Mouse (Mus musculus) ovary, postnatal 10 days (tissue): ENCODE results near the gene Ccl24.
"Not testable (repeated sequence)": the region's sequence is repeated elsewhere in the genome, so short reads cannot be mapped to it uniquely, and the experiment has no call there.

Experiments used
- DNase-seq: peaks from one replicate; pipeline ENCODE4 v3.0.0; 2022; ENCODE audit warnings: low spot score

Gene Ccl24

DNA sequence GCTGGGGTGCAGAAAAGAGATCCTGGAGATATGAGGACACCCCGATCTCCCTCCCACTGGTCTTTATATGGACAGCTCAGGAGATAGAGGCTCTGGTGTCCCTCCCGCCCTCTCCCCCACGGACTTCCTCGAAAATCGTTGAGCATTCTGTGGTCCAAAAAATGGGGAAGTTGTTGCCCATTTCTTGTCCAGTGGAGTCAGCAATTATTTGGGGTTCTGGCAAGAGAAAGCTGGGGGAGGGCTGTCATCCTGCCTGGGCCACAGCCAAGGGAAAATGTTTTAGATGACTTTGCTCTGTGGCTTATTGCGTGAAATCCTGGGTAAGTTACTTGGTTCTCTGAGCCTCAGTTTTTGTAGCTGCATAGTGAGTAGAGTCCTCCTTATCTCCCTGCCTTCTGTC is at the start of gene Ccl24:
Gene Ccl24 (minus strand): TSS at position 44 of the 400 bp plus-strand sequence.
- no peak for DNase-seq

DNA sequence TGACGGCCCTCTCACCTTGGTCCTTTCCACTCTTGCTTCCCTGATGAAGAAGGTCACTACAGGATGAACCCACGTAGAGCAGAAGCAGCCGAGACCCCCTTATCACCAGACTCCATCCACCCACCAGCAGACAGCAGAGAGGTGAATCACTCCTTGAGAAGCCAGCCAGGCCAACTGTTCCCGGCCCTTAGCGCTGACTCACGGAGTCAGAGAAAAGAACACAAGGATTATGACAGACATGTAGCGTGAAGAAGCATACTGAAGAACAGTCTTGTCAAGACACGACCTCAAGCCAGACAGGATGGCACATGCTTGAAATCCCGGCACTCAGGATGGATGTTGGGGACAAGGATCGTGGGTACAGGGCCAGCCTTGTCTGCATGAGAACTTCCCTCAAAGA is 48.9 kb upstream of the Ccl24 start:
- no peak for DNase-seq

DNA sequence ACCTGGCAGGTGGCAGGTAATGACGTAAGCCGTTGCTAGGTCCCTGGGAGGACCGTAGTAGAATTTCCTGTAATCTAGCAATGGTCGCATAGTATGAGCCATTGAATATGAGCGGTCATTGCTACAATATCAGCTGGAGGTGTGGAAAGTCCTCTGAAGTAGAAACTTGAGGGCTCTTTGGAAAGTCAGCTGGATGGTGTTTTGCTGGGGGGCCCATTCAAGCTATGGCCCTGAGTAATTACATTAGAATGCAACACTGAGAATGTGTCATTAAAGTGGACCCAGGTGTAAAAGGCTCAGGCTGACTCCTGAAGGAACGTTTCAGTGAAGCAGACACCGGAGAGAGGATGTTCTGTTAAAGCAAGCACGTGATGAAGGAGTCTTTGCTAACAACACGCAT is 47.7 kb upstream of the Ccl24 start:
- DNase-seq = no peak

DNA sequence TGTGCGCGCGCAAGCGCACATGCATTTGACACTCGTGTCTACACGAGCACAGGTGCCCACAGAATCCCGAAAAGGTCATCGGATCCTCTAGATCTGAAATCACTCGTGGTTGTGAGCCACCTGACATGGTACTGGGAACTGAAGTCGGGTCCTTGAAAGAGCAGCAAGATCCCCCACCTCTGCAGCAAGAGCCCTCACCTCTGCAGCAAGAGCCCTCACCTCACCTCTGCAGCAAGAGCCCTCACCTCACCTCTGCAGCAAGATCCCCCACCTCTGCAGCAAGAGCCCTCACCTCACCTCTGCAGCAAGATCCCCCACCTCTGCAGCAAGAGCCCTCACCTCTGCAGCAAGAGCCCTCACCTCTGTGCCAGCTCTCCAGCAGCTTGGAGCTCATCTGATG is 46.9 kb upstream of the Ccl24 start:
- DNase-seq = not testable (repeated sequence)

DNA sequence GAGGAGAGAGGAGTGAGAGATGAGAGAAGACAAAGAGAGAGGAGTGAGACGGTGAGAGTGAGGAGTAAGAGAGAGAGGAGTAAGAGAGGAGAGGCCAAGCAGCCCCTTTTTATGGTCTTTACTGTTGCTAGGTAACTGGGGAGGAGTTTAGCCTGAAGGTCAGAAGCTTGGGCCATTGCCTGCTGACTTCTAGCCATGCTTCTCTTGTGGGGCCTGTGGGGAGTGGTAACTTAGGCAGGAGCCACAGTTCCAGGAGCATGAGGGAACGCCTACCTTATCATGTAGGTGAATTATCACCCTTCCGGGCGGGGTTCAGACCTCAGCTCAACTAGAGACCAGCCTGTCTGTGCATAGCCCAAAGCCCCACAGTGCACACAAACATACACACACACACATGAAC is 36.9 kb upstream of the Ccl24 start:
- no peak for DNase-seq

DNA sequence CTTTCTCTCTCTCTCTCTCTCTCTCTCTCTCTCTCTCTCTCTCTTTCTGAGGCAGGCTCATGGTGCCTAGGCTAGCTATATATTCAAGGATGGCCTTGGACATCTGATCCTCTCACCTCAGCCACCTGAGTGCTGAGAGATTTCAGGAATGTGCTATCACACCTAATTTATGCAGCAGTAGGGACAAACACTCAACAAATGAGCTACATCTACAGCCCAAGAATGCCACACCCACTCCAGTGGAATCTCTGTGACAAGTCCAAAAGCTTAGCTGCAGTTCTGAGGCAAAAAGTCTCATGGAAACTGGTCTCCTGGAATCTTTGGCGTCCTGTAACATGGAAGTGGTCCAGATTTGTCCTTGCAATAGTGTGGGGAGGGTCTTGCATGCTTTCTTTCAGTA is 34.7 kb upstream of the Ccl24 start:
- DNase-seq = no peak

DNA sequence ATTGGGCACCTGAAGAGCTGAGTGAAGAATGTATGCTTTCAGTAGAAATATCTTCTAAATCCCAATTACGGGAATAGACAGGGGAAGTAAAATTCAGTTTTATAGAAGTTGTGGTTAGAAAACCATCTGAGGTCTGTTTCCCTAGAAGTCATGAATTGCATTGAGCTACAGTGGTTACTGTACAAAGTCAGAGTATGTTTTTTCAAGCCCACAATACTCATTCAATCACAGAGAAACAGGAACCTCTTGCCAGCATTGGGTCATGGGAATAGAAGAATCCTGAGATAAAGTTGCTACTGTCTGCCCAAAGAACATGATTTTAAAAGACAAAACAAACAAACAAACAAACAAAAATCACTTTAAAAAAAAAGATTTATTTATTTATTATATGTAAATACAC is 33.9 kb upstream of the Ccl24 start:
- not testable (repeated sequence) for DNase-seq

DNA sequence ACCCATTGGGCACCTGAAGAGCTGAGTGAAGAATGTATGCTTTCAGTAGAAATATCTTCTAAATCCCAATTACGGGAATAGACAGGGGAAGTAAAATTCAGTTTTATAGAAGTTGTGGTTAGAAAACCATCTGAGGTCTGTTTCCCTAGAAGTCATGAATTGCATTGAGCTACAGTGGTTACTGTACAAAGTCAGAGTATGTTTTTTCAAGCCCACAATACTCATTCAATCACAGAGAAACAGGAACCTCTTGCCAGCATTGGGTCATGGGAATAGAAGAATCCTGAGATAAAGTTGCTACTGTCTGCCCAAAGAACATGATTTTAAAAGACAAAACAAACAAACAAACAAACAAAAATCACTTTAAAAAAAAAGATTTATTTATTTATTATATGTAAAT is 31.8 kb upstream of the Ccl24 start:
- not testable (repeated sequence) for DNase-seq

DNA sequence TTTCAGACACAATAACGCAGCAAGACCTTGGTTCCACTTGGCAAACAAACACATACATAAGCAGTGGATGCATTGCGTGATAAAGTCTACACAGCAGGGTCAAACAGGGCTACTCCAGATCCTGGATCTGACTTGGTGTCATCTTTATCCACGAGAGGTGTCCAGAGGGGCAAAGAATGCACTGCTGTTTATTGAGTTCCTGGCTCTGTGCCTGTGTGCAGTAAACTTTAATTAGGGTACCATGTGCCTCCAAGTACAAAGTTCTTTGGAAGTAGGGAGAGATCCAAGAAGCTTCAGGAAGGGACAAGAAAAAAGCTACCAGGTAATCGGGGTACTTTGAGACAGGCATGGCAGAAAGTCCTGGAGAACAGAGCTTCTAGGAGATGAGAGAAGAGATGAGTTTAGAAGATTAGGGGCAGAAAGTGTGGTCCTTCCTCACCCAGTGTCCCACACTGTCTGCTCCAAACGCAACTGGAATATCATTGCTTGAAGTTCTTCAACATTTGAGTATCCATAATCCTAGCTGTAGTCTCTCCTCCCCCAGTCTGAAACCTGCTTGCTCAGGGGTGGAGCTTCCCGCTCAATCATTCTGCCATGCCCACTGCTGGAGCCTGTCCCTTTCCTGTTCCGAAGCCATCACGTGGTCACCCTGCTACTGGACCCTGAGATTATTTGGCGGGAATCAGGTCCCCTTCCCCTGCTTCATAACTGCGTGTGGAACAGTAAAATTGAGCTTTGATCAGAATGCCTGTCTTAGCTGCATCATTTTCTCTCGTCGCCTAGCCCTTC is 17.3 kb upstream of the Ccl24 start:
- no peak for DNase-seq

DNA sequence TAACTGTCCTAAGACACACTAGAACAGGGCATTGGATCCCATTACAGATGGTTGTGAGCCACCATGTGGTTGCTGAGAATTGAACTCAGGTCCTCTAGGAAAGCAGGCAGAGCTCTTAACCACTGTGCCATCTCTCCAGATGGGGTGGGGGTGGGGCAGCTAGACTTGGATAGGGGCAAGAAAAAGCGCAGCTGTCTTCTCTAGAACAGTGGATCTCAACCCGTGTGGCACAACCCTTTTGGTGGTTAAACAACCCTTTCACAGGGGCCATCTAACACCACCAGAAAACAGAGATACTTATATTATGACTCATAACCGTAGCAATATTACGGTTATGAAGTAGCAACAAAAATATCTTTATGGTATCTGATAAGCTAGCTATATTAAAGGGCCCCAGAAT is 14.9 kb upstream of the Ccl24 start:
- no peak for DNase-seq

DNA sequence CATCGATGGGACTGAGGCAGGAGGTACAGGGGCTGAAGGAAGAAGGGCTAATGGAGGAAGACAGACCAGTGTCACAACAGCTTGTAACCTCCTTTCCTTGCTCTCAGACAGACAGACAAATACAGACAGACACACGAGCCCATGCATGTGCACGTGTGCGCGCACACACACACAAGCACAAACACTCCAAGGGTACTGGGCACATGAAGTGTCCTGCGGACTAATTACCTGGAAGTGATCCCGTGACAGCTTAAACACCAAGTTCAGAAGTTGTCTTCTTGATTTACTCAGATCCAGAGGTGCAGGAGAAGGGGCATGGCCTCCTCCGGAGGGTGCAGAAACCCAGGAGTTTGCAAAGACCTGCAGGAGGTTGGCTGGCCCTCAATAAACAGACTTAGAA is 12.8 kb upstream of the Ccl24 start:
- no peak for DNase-seq

DNA sequence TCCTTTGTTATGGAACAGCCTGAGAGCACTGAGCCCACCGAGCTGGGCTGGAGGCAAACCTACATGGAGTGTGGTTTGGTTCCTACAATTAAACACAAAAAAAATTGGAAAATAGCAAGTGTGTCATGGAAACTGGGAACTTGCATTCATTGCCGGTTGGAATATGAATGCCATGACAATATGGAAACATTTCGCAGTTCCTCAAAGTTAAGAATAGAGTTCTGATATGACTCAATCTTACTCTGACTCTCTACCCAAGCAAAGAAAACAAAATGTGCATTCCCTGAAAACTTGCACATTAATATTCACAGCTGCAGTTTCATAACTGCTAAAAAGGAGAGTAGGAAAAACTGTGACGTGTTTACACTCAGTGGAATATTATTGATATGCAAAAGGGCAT is 9.5 kb upstream of the Ccl24 start:
- no peak for DNase-seq

DNA sequence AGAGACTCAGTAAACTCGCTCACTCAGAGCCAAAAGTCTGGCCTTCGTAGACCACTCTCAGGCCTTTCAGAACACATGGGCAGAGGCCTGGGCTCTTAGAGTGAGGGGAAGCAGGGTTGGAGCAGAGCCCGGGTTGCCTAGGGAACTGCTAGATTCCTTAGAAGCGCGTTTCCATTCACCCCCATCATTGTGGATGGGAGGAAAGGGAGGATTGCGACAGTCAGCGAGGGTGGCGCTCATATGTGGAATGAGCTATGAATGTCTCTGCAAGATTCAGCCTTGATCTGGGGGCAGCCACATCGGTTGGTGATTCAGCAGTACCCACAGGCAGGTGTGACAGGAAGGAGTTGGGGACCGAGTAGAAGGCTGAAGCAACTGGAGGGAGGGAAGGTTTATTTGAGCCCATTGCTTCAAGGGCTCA is 6.5 kb upstream of the Ccl24 start:
- DNase-seq = no peak

DNA sequence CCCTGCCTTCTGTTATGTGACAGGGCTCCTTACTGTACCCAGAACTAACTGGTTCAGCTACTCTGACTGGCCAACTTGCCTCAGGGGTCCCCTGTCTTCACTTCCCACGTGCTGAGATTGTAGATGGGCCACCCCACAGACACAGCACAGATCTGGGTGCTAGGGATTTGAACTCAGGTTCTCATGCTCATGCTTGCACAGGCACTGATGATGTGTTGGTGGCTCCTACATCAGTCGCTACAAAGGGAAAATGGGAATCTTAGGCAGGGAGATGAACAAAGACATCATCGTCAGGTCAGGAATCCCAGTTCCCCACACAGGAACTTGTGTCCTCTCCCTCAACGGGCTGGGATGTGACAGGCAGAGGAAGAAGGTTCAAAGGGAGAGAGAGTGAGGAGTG is 3.2 kb upstream of the Ccl24 start:
- no peak for DNase-seq

DNA sequence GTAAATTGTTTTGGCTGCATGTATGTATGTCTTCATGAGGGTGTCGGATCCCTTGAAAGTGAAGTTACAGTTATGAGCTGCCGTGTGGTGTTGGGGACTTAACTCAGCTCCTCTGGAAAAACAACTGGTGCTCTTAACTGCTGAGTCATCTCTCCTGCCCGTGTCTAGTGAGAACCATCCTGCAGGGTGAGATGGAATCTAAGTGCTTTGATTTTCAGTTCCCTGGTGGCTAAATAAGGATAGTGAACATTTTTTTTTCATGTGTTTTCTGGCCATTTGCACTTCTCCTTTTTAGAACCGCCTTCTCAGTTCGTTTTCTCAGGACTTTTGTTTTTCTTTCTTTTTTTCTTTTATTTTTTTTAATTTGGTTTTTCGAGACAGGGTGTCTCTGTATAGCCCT is 4.2 kb downstream of the Ccl24 start:
- no peak for DNase-seq

DNA sequence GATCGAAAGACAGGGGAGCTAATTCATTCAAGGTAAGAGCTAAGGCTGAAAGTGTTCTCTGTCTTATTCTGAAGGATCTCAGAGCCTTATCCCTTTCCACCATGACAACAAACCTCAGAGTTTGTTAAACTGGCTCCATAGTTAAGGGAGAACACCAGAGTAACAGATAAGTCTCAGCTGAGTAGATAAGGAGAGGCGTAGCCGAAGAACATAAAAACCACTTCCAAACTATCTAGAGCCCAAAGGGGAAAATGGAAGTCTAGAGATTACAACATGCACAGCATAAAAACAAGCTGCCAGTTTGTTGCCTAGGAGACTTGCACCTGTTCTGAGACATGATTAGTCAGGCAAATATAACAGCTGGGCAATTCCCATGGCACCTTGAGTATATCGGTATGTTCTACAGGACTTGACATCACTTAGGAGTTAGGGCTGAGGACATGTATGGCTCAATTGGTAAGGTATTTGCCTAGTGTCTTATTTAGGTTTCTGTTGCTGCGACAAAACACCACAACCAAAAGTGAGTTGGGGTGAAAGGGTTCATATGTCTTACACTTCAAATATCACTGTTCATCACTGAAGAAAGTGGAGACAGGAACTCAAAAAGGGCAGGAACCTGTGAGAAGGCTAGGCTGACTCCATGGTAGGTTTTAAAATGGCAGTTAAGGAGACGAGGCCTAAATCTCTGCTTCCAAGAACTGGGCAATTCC is 5.1 kb downstream of the Ccl24 start:
- DNase-seq = no peak

DNA sequence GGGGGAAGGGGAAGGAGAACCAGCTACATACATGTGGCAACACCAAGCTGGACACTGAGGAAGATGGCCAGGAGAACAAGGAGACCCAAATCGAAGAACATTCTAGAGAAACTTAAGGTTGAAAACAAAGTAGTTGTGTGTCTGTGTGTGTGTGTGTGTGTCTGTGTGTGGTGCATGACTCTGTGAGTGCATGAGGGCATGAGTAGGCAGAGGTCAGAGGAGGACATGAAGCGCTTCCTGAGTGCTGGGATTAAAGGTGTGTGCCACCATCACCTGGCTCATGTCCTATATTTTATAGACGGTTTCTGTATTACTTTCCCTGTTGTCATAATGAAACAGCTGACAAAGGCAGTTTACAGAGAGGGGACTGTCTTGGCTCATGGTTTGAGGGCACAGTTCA is 9.4 kb downstream of the Ccl24 start, which contains the start of gene Ccl26:
Gene Ccl26 (minus strand): TSS at position 101 of the 400 bp plus-strand sequence.
- DNase-seq = no peak

DNA sequence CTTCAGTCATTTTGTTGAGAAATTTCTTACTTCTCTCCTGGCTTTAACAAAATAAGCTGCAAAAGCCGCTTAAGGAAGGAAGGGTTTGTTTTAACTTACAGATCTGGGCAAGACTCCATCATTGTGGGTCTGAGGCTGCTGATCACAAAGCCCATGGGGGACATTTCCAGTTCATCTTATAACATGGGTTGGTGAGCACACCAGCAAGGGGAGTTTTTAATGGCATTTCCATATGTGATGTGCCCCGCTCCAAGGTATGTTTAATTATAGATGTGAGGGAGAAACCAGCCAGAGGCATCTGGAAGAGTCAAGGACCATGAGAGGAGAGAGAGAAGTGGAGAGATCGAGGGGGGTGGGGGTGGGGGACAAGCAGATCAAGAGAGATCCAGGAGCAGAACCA is 15.2 kb downstream of the Ccl24 start:
- no peak for DNase-seq

DNA sequence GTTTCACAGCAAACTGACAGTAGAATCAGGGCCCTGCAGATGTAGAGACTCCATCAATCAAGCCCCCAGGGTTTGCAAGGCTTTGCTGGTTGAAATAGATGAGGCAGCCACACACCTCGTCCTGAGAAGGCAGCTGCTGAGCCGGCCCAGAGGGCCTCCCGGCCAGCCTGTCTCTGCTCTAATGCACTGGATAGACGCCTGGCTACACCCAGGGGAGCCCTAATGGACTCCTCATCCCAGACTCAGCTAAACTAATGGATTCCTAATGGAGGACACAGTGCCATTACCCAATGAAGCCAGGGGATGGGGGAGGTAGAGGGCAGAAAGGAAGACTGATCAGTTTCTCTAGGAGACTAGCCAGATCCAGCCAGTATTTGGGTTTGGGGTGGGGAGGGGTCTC is 15.8 kb downstream of the Ccl24 start:
- no peak for DNase-seq

DNA sequence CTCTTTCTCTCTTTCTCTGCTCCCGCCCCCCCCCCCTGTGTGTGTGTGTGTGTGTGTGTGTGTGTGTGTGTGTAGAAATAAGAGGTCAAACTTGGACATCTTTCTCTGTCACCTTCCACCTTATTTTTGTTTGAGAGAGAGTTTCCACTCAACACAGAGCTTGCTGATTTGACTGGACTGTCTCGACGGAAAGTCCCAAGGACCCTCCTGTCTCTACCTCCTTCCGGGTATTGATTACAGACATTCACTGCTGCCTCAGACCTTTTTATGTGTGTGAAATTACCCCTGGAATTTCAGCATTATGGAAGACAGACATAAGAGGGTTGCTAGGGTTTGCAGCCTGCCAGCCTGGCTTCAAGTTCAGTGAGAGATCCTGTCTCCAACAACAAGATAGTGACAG is 16.6 kb downstream of the Ccl24 start:
- DNase-seq = no peak

DNA sequence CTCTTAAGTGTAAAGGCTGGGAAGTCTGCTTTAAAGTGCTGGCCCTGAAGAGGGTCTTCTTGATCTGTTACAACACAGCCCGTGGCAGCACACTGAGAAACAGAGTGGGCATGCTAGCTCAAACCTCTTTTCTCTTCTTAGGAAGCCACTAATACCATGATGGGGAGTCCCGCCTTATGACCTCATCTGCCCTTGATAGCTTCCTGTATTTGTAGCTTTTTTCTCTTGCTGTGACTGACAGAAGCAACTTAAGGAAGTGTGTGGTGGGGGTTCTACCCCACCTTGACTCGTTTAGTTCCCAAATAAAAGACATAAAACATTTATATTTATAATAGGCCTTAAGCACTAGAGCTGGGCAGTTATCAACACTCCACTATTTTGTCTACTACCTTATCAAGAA is 21.3 kb downstream of the Ccl24 start:
- no peak for DNase-seq

DNA sequence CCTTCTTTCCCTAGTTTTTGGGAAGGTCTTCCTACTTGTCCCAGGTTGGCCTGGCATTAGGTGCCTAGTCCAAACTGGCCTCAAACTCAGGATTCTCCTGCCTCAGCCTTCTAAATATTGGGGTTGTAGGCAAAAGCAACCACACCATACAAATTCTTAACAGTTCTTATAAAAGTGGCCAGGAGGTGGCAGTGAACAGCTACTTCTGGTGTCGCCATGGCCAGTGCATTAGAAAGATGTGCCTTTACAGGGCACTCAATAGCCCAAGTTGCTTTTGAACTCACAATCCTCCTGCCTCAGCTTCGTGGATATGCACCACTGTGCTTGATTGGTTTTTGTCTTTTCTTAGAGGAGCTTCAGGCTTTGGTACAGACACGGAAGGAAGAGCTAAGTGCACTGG is 21.9 kb downstream of the Ccl24 start:
- no peak for DNase-seq

DNA sequence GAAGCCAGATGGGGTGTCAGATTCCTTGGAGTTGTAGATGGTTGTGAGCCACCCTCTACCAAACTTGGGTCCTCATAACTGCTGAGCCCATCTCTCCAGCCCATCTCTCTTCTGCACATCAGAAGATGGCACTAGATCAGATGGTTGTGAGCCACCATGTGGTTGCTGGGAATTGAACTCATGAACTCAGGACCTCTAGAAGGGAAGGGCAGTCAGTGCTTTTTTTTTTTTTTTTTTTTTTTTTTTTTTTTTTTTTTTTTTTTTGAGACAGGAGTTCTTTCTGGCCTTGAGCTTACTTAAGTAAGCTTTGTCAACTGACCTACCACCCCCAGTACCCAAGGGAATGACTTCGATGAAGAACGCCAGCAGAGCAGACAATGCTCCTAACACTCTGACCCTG is 24.9 kb downstream of the Ccl24 start:
- DNase-seq = no peak
